Mouse (Mus musculus): ENCODE results near the gene Atp5g2.
"Not testable (repeated sequence)": the region's sequence is repeated elsewhere in the genome, so short reads cannot be mapped to it uniquely, and the experiment has no call there.

Gene Atp5g2

GRCm38 (mm10) chr15:102670281-102670680, 1.9 kb downstream of the Atp5g2 start:
- 0 out of 2 replicates have a peak, but pooled peaks have one; percentile 4 for ATAC-seq (ENCODE audit: insufficient number of reproducible peaks, low FRiP score, low TSS enrichment)

- ATAC-seq (ENCODE audit: insufficient number of reproducible peaks, low FRiP score, low TSS enrichment) = no peak
Measured at GRCm38 (mm10) chr15:102669571-102669970, 2.6 kb downstream of the Atp5g2 start.

DNA sequence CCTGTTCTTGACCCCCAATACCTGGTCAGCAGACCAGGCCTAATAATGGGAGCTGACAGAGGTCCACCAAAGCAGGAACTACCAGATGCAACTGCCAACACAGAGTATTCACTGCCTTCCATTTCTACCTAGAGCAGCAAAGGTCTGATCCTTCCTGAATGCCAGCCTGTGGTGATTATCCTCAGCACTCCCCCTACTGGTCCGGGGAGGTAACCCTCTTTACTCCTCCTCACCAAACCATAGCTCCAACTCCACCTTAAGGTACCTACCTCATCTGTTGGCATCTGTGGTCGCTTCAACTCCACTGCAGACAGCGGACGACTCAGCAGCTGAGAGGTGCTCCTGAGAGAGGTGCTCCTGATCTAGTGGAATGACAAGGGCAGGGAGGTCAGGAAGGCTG, 6.7 kb downstream of the Atp5g2 start:
- no peak for ATAC-seq (ENCODE audit: insufficient number of reproducible peaks, low FRiP score, low TSS enrichment)

GRCm38 (mm10) chr15:102663825-102664224, 8.3 kb downstream of the Atp5g2 start:
- no peak for ATAC-seq (ENCODE audit: insufficient number of reproducible peaks, low FRiP score, low TSS enrichment)

DNA sequence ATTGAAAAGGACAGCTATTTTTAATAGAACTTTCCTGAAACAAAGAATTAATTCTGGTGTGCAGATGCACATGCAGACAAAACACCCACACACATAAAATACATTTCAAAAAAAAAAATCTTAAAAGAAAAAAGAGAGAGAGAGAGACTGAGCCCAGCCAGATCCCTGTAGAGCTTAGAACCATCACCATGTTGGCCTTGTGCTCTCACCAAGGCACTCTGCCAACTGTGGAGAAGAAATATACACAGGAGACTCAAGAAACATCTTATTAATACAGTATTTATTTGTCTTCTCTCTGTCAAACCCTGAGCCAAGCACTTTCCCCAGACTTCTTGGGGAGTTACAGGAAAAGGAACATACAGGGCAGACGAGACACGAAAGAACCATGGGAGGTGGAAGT, 9.6 kb downstream of the Atp5g2 start:
- ATAC-seq (ENCODE audit: insufficient number of reproducible peaks, low FRiP score, low TSS enrichment) = not testable (repeated sequence)

DNA sequence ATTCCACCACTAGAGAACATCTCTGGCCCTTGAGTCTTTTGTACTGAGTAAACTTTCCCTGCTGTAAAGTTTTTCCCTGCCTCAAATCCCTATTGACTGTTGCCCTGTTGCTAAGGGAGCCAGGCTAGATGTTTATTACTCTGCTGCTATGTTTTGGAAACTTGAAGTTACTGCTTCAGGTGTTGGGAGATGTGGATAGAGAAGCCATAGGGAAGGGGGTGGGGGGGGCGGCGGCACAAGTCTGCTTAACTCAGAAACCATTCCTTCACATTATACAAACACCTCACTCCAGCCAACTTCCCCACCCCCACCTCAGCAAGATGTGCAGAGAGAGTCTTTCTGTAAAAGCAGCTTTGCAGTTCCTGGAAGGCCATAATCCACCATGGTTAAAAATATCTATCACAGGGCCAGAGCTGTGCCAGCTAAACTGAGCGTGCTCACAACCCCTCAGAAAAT, 14.2 kb downstream of the Atp5g2 start:
- ATAC-seq (ENCODE audit: insufficient number of reproducible peaks, low FRiP score, low TSS enrichment) = no peak

DNA sequence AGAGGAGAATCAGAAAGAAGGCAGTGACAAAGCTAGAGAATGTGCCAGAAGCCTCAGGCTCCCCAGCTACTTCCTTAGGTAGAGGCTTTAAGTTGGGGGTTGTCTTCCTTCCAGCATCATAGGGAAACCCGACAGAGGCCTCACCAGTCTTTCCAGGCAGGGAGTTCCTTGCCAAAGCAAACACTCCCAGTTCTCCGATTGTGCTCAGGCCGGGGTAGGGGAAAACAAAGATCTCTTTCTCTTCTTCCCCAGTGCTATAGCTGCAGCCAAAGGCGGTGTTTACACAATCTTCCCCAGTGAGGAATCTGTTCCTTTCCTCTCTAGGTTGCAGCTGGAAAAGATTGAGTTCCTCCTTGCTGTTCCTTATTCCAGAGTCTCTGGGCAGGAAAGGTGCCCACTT, 15.5 kb downstream of the Atp5g2 start:
- no peak for ATAC-seq (ENCODE audit: insufficient number of reproducible peaks, low FRiP score, low TSS enrichment)

DNA sequence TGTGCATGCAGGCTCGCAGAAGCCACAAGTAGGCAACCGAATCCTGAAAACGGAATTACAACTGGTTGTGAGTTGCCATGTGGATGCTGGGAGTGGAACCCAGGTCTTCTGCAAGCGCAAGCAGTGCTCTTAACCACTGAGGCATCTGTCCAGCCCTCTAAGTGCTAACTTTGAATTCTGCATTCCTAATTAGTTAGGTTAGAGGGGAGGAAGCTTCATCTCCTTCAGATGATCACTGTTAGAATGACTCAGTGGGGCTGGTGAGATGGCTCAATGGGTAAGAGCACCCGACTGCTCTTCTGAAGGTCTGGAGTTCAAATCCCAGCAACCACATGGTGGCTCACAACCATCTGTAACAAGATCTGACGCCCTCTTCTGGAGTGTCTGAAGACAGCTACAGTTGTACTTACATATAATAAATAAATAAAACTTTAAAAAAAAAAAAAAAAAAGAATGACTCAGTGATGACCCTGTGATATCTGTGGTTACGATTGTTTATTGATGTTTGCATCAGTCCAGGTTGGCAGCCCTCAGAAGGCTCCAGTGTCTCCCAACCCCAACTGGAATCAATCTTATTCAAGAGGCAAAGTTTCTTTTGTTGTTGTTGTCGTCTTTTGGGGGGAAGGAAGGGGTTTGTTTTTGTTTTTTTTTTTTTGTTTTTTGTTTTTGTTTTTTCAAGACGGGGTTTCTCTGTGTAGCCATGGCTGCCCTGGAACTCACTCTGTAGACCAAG, 20.1 kb downstream of the Atp5g2 start:
- ATAC-seq (ENCODE audit: insufficient number of reproducible peaks, low FRiP score, low TSS enrichment) = not testable (repeated sequence)

DNA sequence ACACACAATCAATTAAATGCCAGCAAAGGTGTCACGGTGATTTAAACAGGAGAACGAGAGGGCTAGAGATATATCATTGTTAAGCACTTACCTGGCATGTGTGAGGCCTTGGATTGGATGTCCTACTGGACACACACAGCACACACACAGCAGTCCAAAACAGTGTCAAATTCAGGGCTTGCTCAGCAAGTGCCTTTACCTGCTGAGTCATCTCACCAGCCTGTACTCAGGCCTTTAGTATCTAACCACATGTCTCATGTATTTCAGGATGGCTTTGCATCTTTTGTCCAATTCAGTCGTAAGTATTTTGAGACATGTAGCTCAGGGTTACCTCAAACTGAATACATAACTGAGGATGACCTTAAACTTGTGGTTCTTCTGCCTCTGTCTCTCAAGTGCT, 21.0 kb downstream of the Atp5g2 start:
- no peak for ATAC-seq (ENCODE audit: insufficient number of reproducible peaks, low FRiP score, low TSS enrichment)

DNA sequence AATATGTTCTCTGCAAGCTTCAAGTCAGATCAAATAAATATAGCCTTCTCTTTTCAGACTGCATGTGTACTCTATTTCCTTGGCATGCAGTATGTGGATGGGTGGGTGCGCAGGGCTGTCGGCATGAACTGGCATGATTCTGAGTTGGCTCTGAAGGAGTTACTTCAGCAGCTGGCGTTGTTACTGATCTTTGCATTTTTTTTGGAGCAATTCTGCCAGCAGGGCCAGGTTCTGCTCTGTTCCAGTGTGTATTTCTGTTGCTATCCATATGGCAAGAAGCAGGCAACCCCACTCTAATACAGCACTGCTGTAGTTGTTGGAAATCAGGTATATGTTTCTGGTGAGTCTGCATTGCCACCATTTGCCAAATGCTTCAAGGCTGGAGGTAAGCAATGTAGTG, 36.3 kb downstream of the Atp5g2 start:
- no peak for ATAC-seq (ENCODE audit: insufficient number of reproducible peaks, low FRiP score, low TSS enrichment)

GRCm38 (mm10) chr15:102634684-102635083, 37.5 kb downstream of the Atp5g2 start:
- ATAC-seq (ENCODE audit: insufficient number of reproducible peaks, low FRiP score, low TSS enrichment) = no peak

GRCm38 (mm10) chr15:102625687-102626055, 46.5 kb downstream of the Atp5g2 start:
- ATAC-seq (ENCODE audit: insufficient number of reproducible peaks, low FRiP score, low TSS enrichment) = peak; percentile 19

DNA sequence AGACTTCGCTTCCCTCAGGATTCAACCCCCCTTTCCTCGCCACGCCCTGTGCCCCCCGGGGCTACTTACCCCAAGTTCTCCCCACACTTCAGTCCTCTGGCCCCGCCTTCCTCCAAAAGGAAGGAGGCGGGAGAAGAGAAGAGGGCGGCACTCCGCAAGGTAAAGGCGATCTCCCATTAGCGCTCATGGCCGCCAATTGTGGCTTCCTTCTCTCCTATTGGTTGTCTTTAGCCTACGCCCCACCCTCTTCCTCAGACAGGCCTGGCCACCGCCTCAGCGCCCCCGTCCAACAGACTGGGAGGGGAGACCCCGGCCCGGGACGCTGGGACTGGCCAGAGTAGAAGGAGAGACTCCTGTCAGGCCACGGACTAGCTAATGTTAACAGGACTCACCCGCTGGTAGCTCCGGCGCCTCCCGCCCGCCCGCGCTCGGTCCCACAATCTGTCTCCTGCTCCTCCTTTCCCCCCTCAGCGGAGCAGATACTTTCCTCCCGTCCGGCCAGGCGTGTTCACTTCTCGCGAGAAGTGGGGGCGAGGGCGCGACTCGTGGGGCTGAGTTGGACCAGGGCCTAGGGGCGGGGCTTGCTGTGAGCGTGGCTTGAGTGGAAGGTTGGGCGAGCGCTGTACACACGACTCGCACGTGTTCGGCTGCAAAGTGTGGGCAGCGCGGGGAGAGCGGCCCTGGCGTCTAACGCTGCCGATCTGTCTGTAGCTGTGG, 47.0 kb downstream of the Atp5g2 start, which contains the start of the genes Gm28047 and Atf7:
Gene Gm28047, minus strand, starts transcription at position 98 of the 717 bp plus-strand sequence.
Gene Atf7, minus strand, starts transcription at position 495 of the 717 bp plus-strand sequence.
- ATAC-seq (ENCODE audit: insufficient number of reproducible peaks, low FRiP score, low TSS enrichment) = peak; percentile 98

DNA sequence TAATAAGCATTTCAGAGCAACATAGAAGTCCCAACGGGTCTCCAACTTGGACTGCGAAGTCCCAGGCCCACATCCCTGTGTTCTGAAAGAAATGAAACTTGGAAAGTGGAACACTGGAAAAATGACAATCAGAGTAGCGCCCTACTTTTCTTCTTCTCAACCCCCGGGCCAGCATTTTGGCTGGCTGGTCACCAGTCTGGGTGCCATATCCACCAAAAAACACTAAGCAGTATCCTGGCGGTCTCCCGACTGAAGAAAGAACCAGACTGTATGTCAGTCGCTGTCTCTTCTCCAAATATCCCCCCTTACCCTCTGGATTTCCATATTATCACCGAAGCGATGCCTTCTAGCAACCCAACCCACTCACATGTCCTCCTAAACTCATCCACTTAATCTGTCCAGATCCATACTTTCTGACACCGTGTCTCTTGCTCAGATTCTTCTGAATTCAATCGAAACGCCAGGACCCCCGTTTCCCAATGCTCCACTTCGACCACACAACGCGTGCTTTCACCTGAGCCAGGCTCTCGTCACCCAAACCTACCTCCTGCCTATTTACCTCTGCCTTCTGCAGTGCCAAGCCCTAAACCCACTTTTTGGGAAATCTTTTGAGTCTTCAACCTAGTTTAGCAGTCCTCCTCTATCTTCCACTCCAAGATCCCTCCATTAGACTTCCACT, 47.7 kb downstream of the Atp5g2 start:
- no peak for ATAC-seq (ENCODE audit: insufficient number of reproducible peaks, low FRiP score, low TSS enrichment)

GRCm38 (mm10) chr15:102623121-102623520, 49.0 kb downstream of the Atp5g2 start:
- ATAC-seq (ENCODE audit: insufficient number of reproducible peaks, low FRiP score, low TSS enrichment) = no peak

- no peak for ATAC-seq (ENCODE audit: insufficient number of reproducible peaks, low FRiP score, low TSS enrichment)
Measured at GRCm38 (mm10) chr15:102622536-102622935, 49.6 kb downstream of the Atp5g2 start.

DNA sequence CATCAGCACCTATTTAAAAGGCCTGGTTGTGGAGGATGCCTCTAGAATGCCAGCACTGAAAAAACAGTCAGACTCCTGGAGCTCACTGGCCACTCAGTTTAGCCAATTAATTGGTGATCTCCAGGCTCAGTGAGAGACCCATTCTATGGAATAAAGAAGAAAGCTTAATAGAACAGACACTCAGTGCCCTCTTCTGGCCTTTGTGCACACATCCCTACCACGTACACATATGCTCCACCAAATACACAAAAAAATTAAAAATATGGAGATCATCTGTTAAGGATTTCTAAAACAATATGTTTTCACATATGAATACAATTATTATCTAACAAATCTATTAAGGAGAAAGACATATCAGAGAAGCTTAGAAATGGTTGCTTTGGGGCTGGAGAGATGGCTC, 51.4 kb downstream of the Atp5g2 start:
- ATAC-seq (ENCODE audit: insufficient number of reproducible peaks, low FRiP score, low TSS enrichment) = no peak

DNA sequence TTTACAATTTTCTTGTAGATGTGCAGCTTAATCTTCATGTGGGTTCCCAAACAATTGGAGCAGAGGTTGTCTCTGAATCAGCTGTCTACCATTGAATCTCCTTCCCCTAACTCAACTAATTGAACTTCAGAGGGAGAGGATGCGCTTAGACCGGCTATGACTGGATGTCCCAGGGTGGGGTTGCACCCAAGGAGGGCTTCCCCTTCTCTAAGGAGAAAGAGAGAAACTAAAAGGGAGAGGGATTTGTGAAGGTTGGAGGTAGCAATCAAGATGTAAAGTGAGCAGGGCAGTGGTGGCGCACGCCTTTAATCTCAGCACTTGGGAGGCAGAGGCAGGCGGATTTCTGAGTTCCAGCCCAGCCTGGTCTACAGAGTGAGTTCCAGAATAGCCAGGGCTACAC, 52.7 kb downstream of the Atp5g2 start:
- no peak for ATAC-seq (ENCODE audit: insufficient number of reproducible peaks, low FRiP score, low TSS enrichment)

DNA sequence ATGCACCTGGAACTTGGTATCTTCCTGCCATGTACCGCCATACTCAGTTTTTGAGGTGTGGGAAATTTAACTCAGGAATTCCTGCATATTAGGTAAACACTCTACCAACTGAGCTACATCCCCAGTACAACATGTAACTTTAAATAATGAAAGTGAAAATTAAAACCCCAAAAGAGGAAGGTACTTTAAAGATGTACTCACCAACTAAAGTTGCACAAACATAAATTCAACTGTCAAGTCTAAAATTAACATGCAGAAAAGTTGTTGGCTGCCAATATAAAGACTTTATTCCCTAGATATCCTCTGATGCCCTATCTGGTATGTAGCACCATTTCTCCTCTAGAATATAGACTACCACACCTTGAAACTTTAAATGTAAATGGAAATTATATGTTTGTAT, 54.5 kb downstream of the Atp5g2 start:
- no peak for ATAC-seq (ENCODE audit: insufficient number of reproducible peaks, low FRiP score, low TSS enrichment)

DNA sequence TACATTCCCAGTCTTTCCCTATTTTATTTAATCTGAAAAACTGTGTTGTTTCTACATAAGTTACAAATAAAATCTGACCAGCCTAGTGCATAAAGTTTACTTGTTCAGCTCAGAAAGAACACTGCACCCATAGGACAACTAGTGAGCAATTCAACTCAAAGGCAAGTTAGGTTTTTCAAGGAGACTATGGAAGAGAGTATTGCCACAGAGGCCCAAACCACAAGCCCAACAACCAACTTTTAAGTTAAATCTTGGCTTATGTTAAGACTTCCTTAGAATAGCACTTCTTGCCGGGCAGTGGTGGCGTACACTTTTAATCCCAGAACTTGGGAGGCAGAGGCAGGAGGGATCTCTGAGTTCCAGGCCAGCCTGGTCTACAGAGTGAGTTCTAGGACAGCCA, 56.0 kb downstream of the Atp5g2 start:
- ATAC-seq (ENCODE audit: insufficient number of reproducible peaks, low FRiP score, low TSS enrichment) = no peak

DNA sequence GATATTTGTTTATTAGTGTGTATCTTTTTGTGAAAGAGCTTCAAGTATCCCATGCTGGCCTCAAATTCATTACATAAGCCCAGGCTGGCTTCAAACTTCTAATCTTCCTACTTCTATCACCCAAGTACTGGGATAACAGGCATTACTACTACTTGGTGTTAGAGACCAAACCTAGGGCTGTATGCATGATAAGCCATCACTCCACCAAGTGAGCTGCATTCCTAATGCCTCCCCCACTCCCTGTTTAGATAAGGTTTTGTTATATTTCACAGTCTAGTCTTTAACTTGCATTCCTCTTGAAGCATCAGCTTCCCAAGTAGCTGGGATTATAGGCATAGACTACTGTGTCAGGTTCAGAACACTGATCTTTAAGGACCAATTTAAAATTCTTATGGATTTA, 57.9 kb downstream of the Atp5g2 start:
- ATAC-seq (ENCODE audit: insufficient number of reproducible peaks, low FRiP score, low TSS enrichment) = no peak

All from cerebellum, adult (tissue).